Mouse (Mus musculus) midbrain, embryonic 12.5 days (tissue): ENCODE measurements around the gene Mob3b. TPM values are rescaled to one million over a fixed set of nuclear protein-coding genes. Genes with fewer than 3 reads are reported as not detected.

Source experiments
- ATAC-seq: fragments of 200-750 bp; cut with Nextera tagmentation; 2 replicates; pipeline ENCODE4 v1.8.0; 2017; ENCODE audit warnings: low read depth, moderate TSS enrichment, moderate library complexity; ENCODE audit not compliant: low FRiP score
- H3K27ac ChIP-seq: fragments of 300-500 bp; sonication (generic); replicated peaks from 2 replicates; pipeline ENCODE4 v1.5.1; 2016; ENCODE audit warnings: mild to moderate bottlenecking
- H3K27me3 ChIP-seq: fragments of 300-500 bp; sonication (generic); 2 replicates; pipeline ENCODE4 v1.6.1; 2016; ENCODE audit warnings: mild to moderate bottlenecking
- H3K36me3 ChIP-seq: fragments of 300-500 bp; sonication (generic); 2 replicates; pipeline ENCODE4 v1.6.1; 2016
- H3K4me1 ChIP-seq: fragments of 300-500 bp; sonication (generic); 2 replicates; pipeline ENCODE4 v1.6.1; 2016
- H3K4me2 ChIP-seq: fragments of 300-500 bp; sonication (generic); replicated peaks from 2 replicates; pipeline ENCODE4 v1.6.1; 2016; ENCODE audit warnings: mild to moderate bottlenecking, moderate library complexity
- H3K4me3 ChIP-seq: fragments of 300-500 bp; sonication (generic); 2 replicates; pipeline ENCODE4 v1.5.1; 2016; ENCODE audit warnings: mild to moderate bottlenecking
- H3K9ac ChIP-seq: fragments of 300-500 bp; sonication (generic); replicated peaks from 2 replicates; pipeline ENCODE4 v1.6.1; 2016; ENCODE audit warnings: mild to moderate bottlenecking, moderate library complexity
- H3K9me3 ChIP-seq: fragments of 300-500 bp; sonication (generic); 2 replicates; pipeline ENCODE4 v1.6.1; 2016; ENCODE audit warnings: mild to moderate bottlenecking
- WGBS: fragments of 180-500 bp; shearing (Covaris S2); methylation state at CpG from one replicate; pipeline ENCODE4 v1.1.7; 2016; 5-methylcytosine and 5-hydroxymethylcytosine counted together
- polyA plus RNA-seq: library from polyadenylated mRNA; unstranded; fragments of >200 nt; fragmentation: Nextera tagmentation; extraction: Ambion mirVana; gene quantifications from 2 replicates; pipeline ENCODE4 v1.2.1, GENCODE M21; 2016

The Mob3b gene
- polyA plus RNA-seq, 1 experiment from 2014 or later: 28.0 TPM

GRCm38 (mm10) chr4:35012401-35013307, 144.6 kb downstream of the Mob3b start:
- peak overlapping the region; percentile 18; the same call in 1 of the 2 replicates for H3K4me2 ChIP-seq
- ATAC-seq: no peak
- no peak overlapping the region for H3K9ac ChIP-seq

GRCm38 (mm10) chr4:35006541-35007260, 150.6 kb downstream of the Mob3b start:
- WGBS: 59% methylated on average over 11 of the region's 11 CpGs
- no peaks in the 10 kb centered on the region for H3K9me3 ChIP-seq
- peak overlapping the region; percentile 42; the same call in 1 of the 2 replicates for H3K27ac ChIP-seq
- H3K27me3 ChIP-seq: no peaks in the 10 kb centered on the region
- H3K4me1 ChIP-seq: peaks cover 12% of the 10 kb centered on the region; the same call in 1 of the 2 replicates
- H3K36me3 ChIP-seq: no peaks in the 10 kb centered on the region
- no peak overlapping the region for H3K4me3 ChIP-seq
- H3K4me2 ChIP-seq: no peak overlapping the region
- peak; percentile 16; the same call in 1 of the 2 replicates for ATAC-seq
- no peak overlapping the region for H3K9ac ChIP-seq

More at GRCm38 (mm10) chr4:35012401-35013307, 144.6 kb downstream of the Mob3b start:
- WGBS: 11% methylated on average over 10 of the region's 10 CpGs
- no peaks in the 10 kb centered on the region for H3K9me3 ChIP-seq
- H3K4me1 ChIP-seq: peaks cover 9% of the 10 kb centered on the region
- H3K4me3 ChIP-seq: no peak overlapping the region
- no peaks in the 10 kb centered on the region for H3K36me3 ChIP-seq
- H3K27me3 ChIP-seq: no peaks in the 10 kb centered on the region
- H3K27ac ChIP-seq: no peak overlapping the region

DNA sequence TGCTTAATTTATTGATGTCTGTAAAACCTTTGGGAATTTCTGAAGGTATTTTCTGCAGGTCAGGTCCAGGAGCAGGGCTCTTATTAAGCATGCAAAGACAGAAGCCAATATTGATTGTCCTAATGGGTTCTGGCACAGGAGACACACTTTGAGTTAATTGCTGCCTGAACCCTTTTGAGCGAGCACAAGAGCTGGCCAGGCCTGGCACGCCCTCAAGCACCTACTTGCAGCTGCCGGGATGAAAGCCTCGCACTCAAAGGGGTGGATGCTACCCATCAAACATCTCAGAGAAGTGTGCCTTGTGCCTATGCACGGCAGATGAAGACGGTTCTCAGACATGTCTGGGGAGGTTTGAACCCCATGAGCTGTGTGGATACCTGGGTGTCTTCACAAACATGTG, 151.2 kb downstream of the Mob3b start:
- Histone ChIP-seq H3K27me3 (no peaks in the 10 kb centered on the region), H3K4me3 (no peak overlapping the region), H3K4me1 (peaks cover 12% of the 10 kb centered on the region; the same call in 1 of the 2 replicates), H3K9me3 (no peaks in the 10 kb centered on the region), H3K4me2 (no peak overlapping the region), H3K9ac (no peak overlapping the region), H3K36me3 (no peaks in the 10 kb centered on the region), H3K27ac (peak overlapping the region; percentile 42; the same call in 1 of the 2 replicates)
- WGBS: 75% methylated on average over 6 of the region's 6 CpGs
- ATAC-seq: peak; percentile 52; the same call in 1 of the 2 replicates

GRCm38 (mm10) chr4:35005068-35005769, 152.1 kb downstream of the Mob3b start:
- H3K36me3 ChIP-seq: no peaks in the 10 kb centered on the region
- WGBS: 87% methylated on average over 5 of the region's 5 CpGs
- no peaks in the 10 kb centered on the region for H3K27me3 ChIP-seq
- H3K4me3 ChIP-seq: no peak overlapping the region
- no peak overlapping the region for H3K27ac ChIP-seq
- peaks cover 12% of the 10 kb centered on the region; the same call in 1 of the 2 replicates for H3K4me1 ChIP-seq
- H3K4me2 ChIP-seq: no peak overlapping the region
- no peak for ATAC-seq
- H3K9me3 ChIP-seq: no peaks in the 10 kb centered on the region
- H3K9ac ChIP-seq: no peak overlapping the region

- Histone ChIP-seq H3K9ac (no peak overlapping the region), H3K4me3 (no peak overlapping the region), H3K4me1 (peaks cover 12% of the 10 kb centered on the region; the same call in 1 of the 2 replicates), H3K9me3 (no peaks in the 10 kb centered on the region), H3K4me2 (no peak overlapping the region), H3K27me3 (no peaks in the 10 kb centered on the region), H3K36me3 (no peaks in the 10 kb centered on the region), H3K27ac (no peak overlapping the region)
- ATAC-seq: no peak
- WGBS: 88% methylated on average over 8 of the region's 8 CpGs
Measured at GRCm38 (mm10) chr4:35004473-35004872, 152.8 kb downstream of the Mob3b start.

- no peak for ATAC-seq
- Histone ChIP-seq H3K4me3 (no peak overlapping the region), H3K9ac (no peak overlapping the region), H3K4me2 (no peak overlapping the region), H3K36me3 (no peaks in the 10 kb centered on the region), H3K9me3 (no peaks in the 10 kb centered on the region), H3K4me1 (peaks cover 12% of the 10 kb centered on the region; the same call in 1 of the 2 replicates), H3K27ac (no peak overlapping the region), H3K27me3 (no peaks in the 10 kb centered on the region)
- 91% methylated on average over 8 of the region's 8 CpGs for WGBS
Measured at GRCm38 (mm10) chr4:35003550-35004326, 153.5 kb downstream of the Mob3b start.

- no peak overlapping the region for H3K27ac ChIP-seq
- no peak overlapping the region for H3K4me2 ChIP-seq
- H3K27me3 ChIP-seq: no peaks in the 10 kb centered on the region
- H3K9ac ChIP-seq: no peak overlapping the region
- H3K36me3 ChIP-seq: no peaks in the 10 kb centered on the region
- peaks cover 28% of the 10 kb centered on the region for H3K4me1 ChIP-seq
- no peak overlapping the region for H3K4me3 ChIP-seq
- no peak for ATAC-seq
- no peaks in the 10 kb centered on the region for H3K9me3 ChIP-seq
- WGBS: 81% methylated on average over 7 of the region's 7 CpGs
Measured at GRCm38 (mm10) chr4:34996616-34997015, 160.7 kb downstream of the Mob3b start.

DNA sequence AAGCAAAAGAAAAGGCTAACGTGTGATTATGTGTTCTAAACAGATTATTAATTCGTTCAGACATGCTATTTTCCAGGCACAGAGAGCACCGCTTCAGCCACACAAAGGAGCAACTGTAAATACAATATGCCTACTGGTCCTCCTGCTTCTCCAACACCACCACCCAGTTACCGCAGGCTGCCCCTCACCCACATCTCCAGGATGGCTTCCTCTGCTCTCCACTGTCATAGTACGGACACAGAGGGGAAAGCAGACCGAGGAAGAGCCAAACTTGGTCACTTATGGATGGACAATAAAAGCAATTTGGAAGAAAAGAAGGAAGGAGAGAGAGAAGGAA, 163.7 kb downstream of the Mob3b start:
- no peak overlapping the region for H3K9ac ChIP-seq
- WGBS: 24% methylated on average over 6 of the region's 6 CpGs
- ATAC-seq: peak; percentile 55
- no peaks in the 10 kb centered on the region for H3K9me3 ChIP-seq
- H3K4me3 ChIP-seq: no peak overlapping the region
- peaks cover 36% of the 10 kb centered on the region for H3K4me1 ChIP-seq
- peak overlapping the region; percentile 34 for H3K4me2 ChIP-seq
- peak overlapping the region; percentile 86 for H3K27ac ChIP-seq
- H3K36me3 ChIP-seq: no peaks in the 10 kb centered on the region
- H3K27me3 ChIP-seq: no peaks in the 10 kb centered on the region

DNA sequence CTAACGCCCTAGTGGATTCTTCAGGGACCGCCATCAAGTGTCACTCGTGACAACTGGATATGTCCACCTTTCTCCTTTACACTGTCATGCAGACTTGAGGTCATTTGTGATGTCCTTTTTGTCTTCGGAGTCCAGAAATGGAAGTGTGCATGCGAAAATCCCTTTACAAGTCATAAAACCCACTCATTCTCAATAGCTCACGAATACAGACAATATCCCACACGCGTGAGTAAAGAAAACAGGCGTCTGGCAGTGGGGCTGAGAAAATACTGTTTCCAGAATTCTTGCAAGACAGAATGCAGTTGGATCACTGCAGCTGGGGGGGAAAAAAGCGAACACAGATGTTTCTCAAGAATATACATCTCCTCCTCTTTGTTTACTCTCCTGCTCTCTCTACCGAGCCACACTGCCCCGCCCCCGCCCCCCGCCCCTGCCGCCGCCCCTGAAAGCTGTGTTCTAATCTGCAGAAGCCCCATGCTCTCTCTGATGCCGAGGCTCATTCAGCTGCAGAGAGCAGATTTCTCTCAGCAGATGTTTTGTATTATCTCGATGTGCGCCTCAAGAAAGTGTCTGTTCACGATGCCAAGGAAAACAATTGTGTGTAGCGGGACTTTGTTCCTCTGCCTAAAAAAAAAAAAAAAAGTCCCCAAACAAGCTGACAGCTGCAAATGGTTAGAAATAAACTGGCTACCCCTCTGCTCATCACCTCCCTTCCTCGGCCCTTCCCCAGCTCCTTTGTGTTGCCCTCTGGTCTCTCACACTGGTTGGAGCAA, 164.2 kb downstream of the Mob3b start:
- no peak overlapping the region for H3K4me3 ChIP-seq
- no peaks in the 10 kb centered on the region for H3K27me3 ChIP-seq
- no peaks in the 10 kb centered on the region for H3K9me3 ChIP-seq
- H3K4me1 ChIP-seq: peaks cover 36% of the 10 kb centered on the region
- WGBS: 26% methylated on average over 22 of the region's 22 CpGs
- no peaks in the 10 kb centered on the region for H3K36me3 ChIP-seq
- H3K9ac ChIP-seq: no peak overlapping the region
- H3K27ac ChIP-seq: peak overlapping the region; percentile 86
- H3K4me2 ChIP-seq: peak overlapping the region; percentile 34
- peak; percentile 64 for ATAC-seq

- Histone ChIP-seq H3K4me1 (peaks cover 36% of the 10 kb centered on the region), H3K9me3 (no peaks in the 10 kb centered on the region), H3K4me3 (no peak overlapping the region), H3K27me3 (no peaks in the 10 kb centered on the region), H3K4me2 (peak overlapping the region; percentile 20), H3K36me3 (no peaks in the 10 kb centered on the region), H3K27ac (peak overlapping the region; percentile 86), H3K9ac (peak overlapping the region; percentile 20; the same call in 1 of the 2 replicates)
- ATAC-seq: peak; percentile 50
- 46% methylated on average over 22 of the region's 22 CpGs for WGBS
Measured at GRCm38 (mm10) chr4:34991891-34992865, 165.1 kb downstream of the Mob3b start.
